ENCODE assay signal across 16 mouse cellular contexts in the genomic region with DNA sequence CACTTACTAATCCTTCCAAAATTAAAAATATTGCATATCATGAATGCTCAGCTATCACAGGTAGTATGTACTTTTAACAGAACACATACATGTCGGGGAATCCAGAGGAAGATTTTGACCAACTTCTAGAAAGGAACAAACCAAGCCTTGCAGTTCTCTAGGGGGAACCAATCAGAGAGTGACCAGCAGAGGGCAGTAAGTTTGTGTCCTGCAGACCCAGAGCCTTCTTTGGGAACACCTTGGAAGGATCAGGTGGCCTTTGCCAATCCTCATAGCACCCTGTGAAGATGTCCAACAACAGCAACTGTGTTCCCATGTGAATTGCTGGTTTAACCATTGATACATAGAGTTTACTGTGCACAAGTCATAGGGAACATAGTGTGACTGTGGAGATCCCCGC. TPM values are rescaled to one million over a fixed set of nuclear protein-coding genes. Genes with fewer than 3 reads are reported as not detected.
A peak's percentile ranks its signal among the peaks of the same experiment; 100 is the strongest.
DNase-seq lines count a peak whose midpoint lies in the region; ATAC-seq and TF ChIP-seq lines count a peak whose summit lies in the region.
"Had no signal": no experiment of that assay in that cellular context is flagged by ENCODE, and none has a peak within 500 bp of the region (broad histone marks: within the 10 kb centered on the region; RNA-seq: fewer than 3 reads in every experiment).

No protein-coding gene starts in this region.

- H3K79me2 ChIP-seq in MEL (ENCODE audit: control insufficient read depth, insufficient read depth, low read length, poor library complexity): no peaks in the 10 kb centered on the region

- no peak for TF ChIP-seq POLR2A in MEL (IDR thresholded peaks at IDR 0.05; ENCODE audit: control insufficient read depth in 1 of 2, insufficient read depth in 1 of 2, low read depth in 1 of 2, low read length in 2 of 2, poor library complexity in 1 of 2)

- no peak overlapping the region for H3K4me2 ChIP-seq in hindbrain, postnatal 0 days (ENCODE audit: low read depth, low read length)
- H3K4me2 ChIP-seq in hindbrain, embryonic 12.5 days (replicated peaks): no peak overlapping the region
- H3K4me2 ChIP-seq in midbrain, postnatal 0 days (ENCODE audit: low read depth, low read length, poor library complexity, severe bottlenecking): no peak overlapping the region
- H3K4me2 ChIP-seq in midbrain, embryonic 15.5 days: no peak overlapping the region
- H3K4me2 ChIP-seq: forebrain, embryonic 13.5 days; liver, embryonic 12.5 days had no signal

- no peak for TF ChIP-seq EP300 in MEL (IDR thresholded peaks at IDR 0.05; ENCODE audit: low read depth in 1 of 2, low read length in 2 of 2)

- H3K36me3 ChIP-seq in hindbrain, postnatal 0 days (ENCODE audit: insufficient read depth, low read length): no peaks in the 10 kb centered on the region
- H3K36me3 ChIP-seq in hindbrain, embryonic 12.5 days: no peaks in the 10 kb centered on the region
- H3K36me3 ChIP-seq in midbrain, postnatal 0 days (ENCODE audit: insufficient read depth, low read length): no peaks in the 10 kb centered on the region
- no peaks in the 10 kb centered on the region for H3K36me3 ChIP-seq in midbrain, embryonic 15.5 days (replicated peaks)
- no peaks in the 10 kb centered on the region for H3K36me3 ChIP-seq in MEL (ENCODE audit: control insufficient read depth in 1 of 2, insufficient read depth in 2 of 2, low read length in 2 of 2)
- H3K36me3 ChIP-seq: G1E; liver, embryonic 12.5 days; midbrain, embryonic 10.5 days had no signal

- H3K4me3 ChIP-seq in hindbrain, postnatal 0 days (ENCODE audit: low read length): no peak overlapping the region
- H3K4me3 ChIP-seq in hindbrain, embryonic 12.5 days: no peak overlapping the region
- no peak overlapping the region for H3K4me3 ChIP-seq in midbrain, postnatal 0 days (ENCODE audit: low read depth, low read length)
- no peak overlapping the region for H3K4me3 ChIP-seq in midbrain, embryonic 15.5 days
- no peak overlapping the region for H3K4me3 ChIP-seq in MEL (ENCODE audit: control insufficient read depth in 1 of 2, insufficient read depth in 1 of 2, low read depth in 2 of 2, low read length in 2 of 2)
- H3K4me3 ChIP-seq: forebrain, embryonic 13.5 days; liver, embryonic 12.5 days; midbrain, embryonic 10.5 days had no signal

- no peak for DNase-seq in hindbrain, postnatal 0 days (ENCODE audit: low spot score)
- DNase-seq in midbrain, postnatal 0 days (ENCODE audit: low spot score): no peak
- no peak for DNase-seq in MEL (ENCODE audit: low read depth, low spot score)
- DNase-seq in lung, postnatal 14 days: peak; percentile 20
- DNase-seq in spleen, postnatal 36 days (ENCODE audit: low spot score in 2 of 2): no peak
- DNase-seq: gastrocnemius, postnatal 36 days had no signal

- TF ChIP-seq RAD21 in MEL (IDR thresholded peaks at IDR 0.05; ENCODE audit: low read depth, low read length): no peak

- H3K9me3 ChIP-seq in hindbrain, postnatal 0 days (ENCODE audit: low read length): no peaks in the 10 kb centered on the region
- no peaks in the 10 kb centered on the region for H3K9me3 ChIP-seq in hindbrain, embryonic 12.5 days (replicated peaks)
- H3K9me3 ChIP-seq in midbrain, postnatal 0 days (ENCODE audit: low read length): no peaks in the 10 kb centered on the region
- H3K9me3 ChIP-seq in midbrain, embryonic 15.5 days: no peaks in the 10 kb centered on the region
- H3K9me3 ChIP-seq in MEL (replicated peaks; ENCODE audit: insufficient read depth, low read length): no peaks in the 10 kb centered on the region
- H3K9me3 ChIP-seq: forebrain, embryonic 13.5 days; liver, embryonic 12.5 days; midbrain, embryonic 10.5 days had no signal

- no peak overlapping the region for H3K27ac ChIP-seq in hindbrain, postnatal 0 days
- no peak overlapping the region for H3K27ac ChIP-seq in hindbrain, embryonic 12.5 days
- H3K27ac ChIP-seq in midbrain, postnatal 0 days (ENCODE audit: low read depth, low read length): no peak overlapping the region
- no peak overlapping the region for H3K27ac ChIP-seq in midbrain, embryonic 15.5 days
- H3K27ac ChIP-seq in MEL (ENCODE audit: control insufficient read depth, low read depth, low read length): no peak overlapping the region
- H3K27ac ChIP-seq: forebrain, embryonic 13.5 days; liver, embryonic 12.5 days; midbrain, embryonic 10.5 days had no signal

- no peaks in the 10 kb centered on the region for H3K27me3 ChIP-seq in hindbrain, postnatal 0 days (ENCODE audit: insufficient read depth, low read length)
- H3K27me3 ChIP-seq in hindbrain, embryonic 12.5 days: no peaks in the 10 kb centered on the region
- H3K27me3 ChIP-seq in midbrain, postnatal 0 days (ENCODE audit: insufficient read depth, low read length): no peaks in the 10 kb centered on the region
- no peaks in the 10 kb centered on the region for H3K27me3 ChIP-seq in midbrain, embryonic 15.5 days (replicated peaks)
- no peaks in the 10 kb centered on the region for H3K27me3 ChIP-seq in MEL (ENCODE audit: control insufficient read depth in 1 of 2, insufficient read depth in 2 of 2, low read length in 2 of 2)
- H3K27me3 ChIP-seq: forebrain, embryonic 13.5 days; liver, embryonic 12.5 days had no signal

- WGBS in hindbrain, postnatal 0 days: 87% methylated on average over 2 of the region's 2 CpGs
- WGBS in hindbrain, embryonic 12.5 days: 89% methylated on average over 2 of the region's 2 CpGs
- 91% methylated on average over 2 of the region's 2 CpGs for WGBS in midbrain, postnatal 0 days
- 92% methylated on average over 2 of the region's 2 CpGs for WGBS in midbrain, embryonic 15.5 days

- H3K4me1 ChIP-seq in hindbrain, postnatal 0 days (ENCODE audit: insufficient read depth, low read length): no peaks in the 10 kb centered on the region
- no peaks in the 10 kb centered on the region for H3K4me1 ChIP-seq in hindbrain, embryonic 12.5 days
- H3K4me1 ChIP-seq in midbrain, postnatal 0 days (ENCODE audit: insufficient read depth, low read length): no peaks in the 10 kb centered on the region
- H3K4me1 ChIP-seq in midbrain, embryonic 15.5 days: no peaks in the 10 kb centered on the region
- no peaks in the 10 kb centered on the region for H3K4me1 ChIP-seq in MEL (ENCODE audit: control insufficient read depth in 1 of 2, insufficient read depth in 2 of 2, low read length in 2 of 2)
- H3K4me1 ChIP-seq: forebrain, embryonic 13.5 days; liver, embryonic 12.5 days; midbrain, embryonic 10.5 days had no signal

- no peak for ATAC-seq in hindbrain, postnatal 0 days
- ATAC-seq in hindbrain, embryonic 12.5 days (ENCODE audit: low FRiP score): no peak
- ATAC-seq in midbrain, postnatal 0 days (ENCODE audit: low FRiP score): no peak
- ATAC-seq in midbrain, embryonic 15.5 days (replicated peaks): no peak
- ATAC-seq: forebrain, embryonic 13.5 days; liver, embryonic 12.5 days had no signal

- TF ChIP-seq CTCF in hindbrain, postnatal 0 days (IDR thresholded peaks at IDR 0.05; ENCODE audit: low read depth): 0 out of 2 replicates have a peak, but pooled peaks have one; percentile 26
- TF ChIP-seq CTCF in midbrain, postnatal 0 days (IDR thresholded peaks at IDR 0.05): peak; percentile 32; the same call in 1 of the 2 replicates
- TF ChIP-seq CTCF in MEL (IDR thresholded peaks at IDR 0.05 in 2 of 3, conservative IDR thresholded peaks at IDR 0.05 in 1 of 3; ENCODE audit: control insufficient read depth in 1 of 3, insufficient read depth in 1 of 3, low read depth in 2 of 3, low read length in 3 of 3, poor library complexity in 1 of 3, severe bottlenecking in 1 of 3): peak; percentile 6 to 11 (median 11); a peak in 1 of 6 replicates

- no peak overlapping the region for H3K9ac ChIP-seq in hindbrain, postnatal 0 days (replicated peaks; ENCODE audit: low read length)
- no peak overlapping the region for H3K9ac ChIP-seq in hindbrain, embryonic 12.5 days
- no peak overlapping the region for H3K9ac ChIP-seq in midbrain, postnatal 0 days (replicated peaks; ENCODE audit: low read length, poor library complexity, severe bottlenecking)
- H3K9ac ChIP-seq in midbrain, embryonic 15.5 days: no peak overlapping the region
- H3K9ac ChIP-seq in MEL (ENCODE audit: control insufficient read depth, low read depth, low read length, poor library complexity, severe bottlenecking): no peak overlapping the region
- H3K9ac ChIP-seq: forebrain, embryonic 13.5 days; liver, embryonic 12.5 days had no signal

TF ChIP-seq in MEL, 35 proteins besides CTCF, POLR2A, EP300 and RAD21 (continues in another document):
- TF ChIP-seq ZNF384 (IDR thresholded peaks at IDR 0.05; ENCODE audit: low read depth, low read length) (no peak), NELFE (IDR thresholded peaks at IDR 0.05; ENCODE audit: low read depth, low read length) (no peak), POLR2AphosphoS5 (IDR thresholded peaks at IDR 0.05; ENCODE audit: borderline replicate concordance, low read depth, low read length) (no peak), HCFC1 (IDR thresholded peaks at IDR 0.05; ENCODE audit: low read depth, low read length) (no peak), CHD2 (IDR thresholded peaks at IDR 0.05; ENCODE audit: low read length) (no peak), MXI1 (IDR thresholded peaks at IDR 0.05; ENCODE audit: low read depth, low read length) (no peak), GABPA (IDR thresholded peaks at IDR 0.05; ENCODE audit: low read depth, low read length) (no peak), ZKSCAN1 (IDR thresholded peaks at IDR 0.05; ENCODE audit: low read depth, low read length) (no peak), TCF12 (IDR thresholded peaks at IDR 0.05; ENCODE audit: low read depth, low read length) (no peak), E2F4 (IDR thresholded peaks at IDR 0.05; ENCODE audit: borderline replicate concordance, low read depth, low read length) (no peak), UBTF (IDR thresholded peaks at IDR 0.05; ENCODE audit: borderline replicate concordance, insufficient read depth, low read depth, low read length) (no peak), TBP (IDR thresholded peaks at IDR 0.05; ENCODE audit: low read depth, low read length) (no peak), RCOR1 (IDR thresholded peaks at IDR 0.05; ENCODE audit: low read depth, low read length) (no peak), POLR2AphosphoS2 (IDR thresholded peaks at IDR 0.05; ENCODE audit: low read length) (no peak), KAT2A (conservative IDR thresholded peaks at IDR 0.05; ENCODE audit: low read depth, low read length) (no peak)

RNA-seq across cellular contexts. Expression of a gene that starts 30.7 kb away (rescaled TPM):
- not detected in 2 replicates for total RNA-seq in hindbrain, postnatal 0 days (2014; rRNA removed)
- not detected in 2 replicates for polyA plus RNA-seq in hindbrain, postnatal 0 days (2015; fragmentation: Nextera tagmentation; extraction: Ambion mirVana)
- not detected in 2 replicates for polyA plus RNA-seq in hindbrain, embryonic 12.5 days (2016; fragmentation: Nextera tagmentation; extraction: Ambion mirVana)
- 0.05 TPM in 1 of 2 replicates, not detected in the other for total RNA-seq in midbrain, postnatal 0 days (2014; rRNA removed)
- 0.14 and 0.16 TPM in 2 replicates for polyA plus RNA-seq in midbrain, postnatal 0 days (2015; fragmentation: Nextera tagmentation; extraction: Ambion mirVana)
- polyA plus RNA-seq in midbrain, embryonic 15.5 days (2015; fragmentation: Nextera tagmentation; extraction: Ambion mirVana): 0.15 TPM in 1 of 2 replicates, not detected in the other
- total RNA-seq in MEL (2012; rRNA removed): not detected in 2 replicates
- not detected for polyA plus RNA-seq in MEL (2012; ENCODE audit: insufficient read depth in 1 of 2, insufficient read length in 2 of 2, low read depth in 1 of 2, low replicate concordance in 2 of 2, missing spikeins in 1 of 2)
- total RNA-seq: adrenal gland, adult 18-20 months; gastrocnemius, postnatal 36 days; left cerebral cortex, postnatal 10 days had no signal
- polyA plus RNA-seq: embryonic facial prominence, embryonic 11.5 days; G1E; liver, embryonic 12.5 days; midbrain, embryonic 10.5 days; neural tube, embryonic 11.5 days had no signal
